Mouse (Mus musculus) bone marrow, adult 2 months (tissue): Measurements from ENCODE around the gene Slc6a18.

Source experiments
- CTCF ChIP-seq: fragments of 200-500 bp; IDR thresholded peaks from 2 replicates; pipeline ENCODE4 v1.5.1; 2011; ENCODE audit warnings: low read length, control low read depth; ENCODE audit not compliant: control insufficient read depth, insufficient read depth
- POLR2A ChIP-seq: fragments of 200-500 bp; IDR thresholded peaks from 2 replicates; pipeline ENCODE4 v1.6.1; 2011; ENCODE audit warnings: low read depth, mild to moderate bottlenecking, control low read depth, low read length, borderline replicate concordance; ENCODE audit not compliant: control insufficient read depth

DNA sequence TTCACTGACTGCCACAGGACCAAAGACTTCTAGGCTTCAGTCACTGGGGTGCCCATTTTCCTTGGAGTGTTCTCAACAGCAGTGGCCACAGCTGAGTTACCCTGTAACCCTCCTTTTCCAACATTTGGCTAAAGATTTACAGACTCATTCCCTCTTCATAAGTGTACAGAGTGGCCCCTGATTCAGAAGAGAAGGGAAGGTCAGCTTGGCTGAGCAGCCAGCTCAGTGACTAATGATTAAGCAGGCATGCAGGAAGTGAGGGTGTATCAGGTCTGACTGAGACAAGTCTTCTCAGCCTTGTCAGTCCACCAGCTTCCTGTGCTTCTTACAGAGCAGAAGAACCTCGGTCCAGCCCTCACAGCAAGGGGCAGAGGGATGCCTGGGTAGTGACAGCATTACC is 2.6 kb upstream of the Slc6a18 start:
- TF ChIP-seq CTCF (no peak), POLR2A (no peak)
